Mouse (Mus musculus) adrenal gland, postnatal 14 days (tissue): ENCODE measurements around the gene Kit. TPM values are rescaled to one million over a fixed set of nuclear protein-coding genes. Genes with fewer than 3 reads are reported as not detected.

Experiments
- DNase-seq: peaks from one replicate; pipeline ENCODE4 v3.0.0; 2021; ENCODE audit warnings: mixed read lengths
- total RNA-seq: library from RNA; stranded (reverse); gene quantifications from 2 replicates; pipeline ENCODE4 v1.2.3, GENCODE M21; 2021

The Kit gene
- total RNA-seq, 1 experiment from 2014 or later: 6.0 TPM

GRCm38 (mm10) chr5:75632846-75633640 lies 58.3 kb downstream of the Kit start:
- no peak for DNase-seq

GRCm38 (mm10) chr5:75635385-75635784 lies 60.7 kb downstream of the Kit start:
- DNase-seq: no peak

DNA sequence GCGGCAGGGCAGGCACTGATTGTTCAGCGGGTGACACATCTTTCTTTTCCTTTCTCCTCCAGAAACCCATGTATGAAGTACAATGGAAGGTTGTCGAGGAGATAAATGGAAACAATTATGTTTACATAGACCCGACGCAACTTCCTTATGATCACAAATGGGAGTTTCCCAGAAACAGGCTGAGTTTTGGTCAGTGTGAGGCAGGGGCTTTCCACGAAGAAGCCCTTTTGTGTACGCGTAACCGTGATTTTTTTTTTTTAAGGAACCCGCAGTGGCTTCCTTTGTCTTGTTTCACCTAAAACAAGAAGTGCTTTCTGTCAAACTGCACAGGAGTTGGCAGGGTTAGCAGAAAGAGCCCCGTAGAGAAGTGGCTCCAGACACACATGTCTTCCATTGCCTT lies 65.9 kb downstream of the Kit start:
- no peak for DNase-seq

DNA sequence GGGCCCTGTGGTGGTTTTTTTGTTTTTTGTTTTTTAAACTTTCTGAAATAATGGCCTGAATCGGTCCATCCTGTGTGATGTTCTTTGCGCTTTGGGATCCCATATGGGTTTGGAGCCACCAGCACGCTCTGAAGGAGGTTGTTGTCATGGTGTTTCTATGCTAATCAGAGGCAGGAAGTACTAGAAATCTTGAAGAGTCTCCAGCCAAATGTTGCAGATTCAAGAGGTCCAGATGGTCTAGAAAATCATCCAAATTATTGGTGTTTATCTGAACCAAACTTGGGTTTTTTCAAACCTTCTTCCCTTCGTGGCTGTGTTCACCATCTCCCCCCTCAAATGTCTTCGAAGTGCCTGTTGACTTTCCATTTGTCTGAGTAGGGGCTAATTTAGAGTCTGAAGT lies 72.3 kb downstream of the Kit start:
- DNase-seq: no peak

- DNase-seq: no peak
These were observed 75.8 kb downstream of the Kit start for GRCm38 (mm10) chr5:75650566-75650965.

GRCm38 (mm10) chr5:75653431-75653830 lies 78.7 kb downstream of the Kit start:
- DNase-seq: no peak

DNA sequence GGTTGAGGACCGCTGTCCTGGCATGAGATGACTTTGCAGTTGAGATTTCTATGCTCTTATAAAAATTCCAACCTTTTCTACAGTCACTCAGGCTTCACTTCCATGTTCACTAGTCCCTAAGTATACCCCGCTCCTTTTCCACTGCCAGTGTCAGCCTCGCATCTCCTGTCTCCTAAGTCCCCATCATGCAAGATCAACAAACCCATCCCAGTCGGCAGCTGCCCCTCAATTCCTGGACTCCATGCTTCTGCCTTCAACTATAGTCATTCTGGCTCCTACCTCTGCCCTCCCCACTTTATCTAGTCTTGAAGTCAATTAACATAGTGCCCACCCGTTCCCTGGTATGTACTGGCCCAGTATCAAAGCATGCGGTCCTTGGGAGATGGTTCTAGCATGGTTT lies 83.9 kb downstream of the Kit start:
- no peak for DNase-seq

- DNase-seq: no peak
These were observed 85.6 kb downstream of the Kit start for GRCm38 (mm10) chr5:75660342-75660741.

DNA sequence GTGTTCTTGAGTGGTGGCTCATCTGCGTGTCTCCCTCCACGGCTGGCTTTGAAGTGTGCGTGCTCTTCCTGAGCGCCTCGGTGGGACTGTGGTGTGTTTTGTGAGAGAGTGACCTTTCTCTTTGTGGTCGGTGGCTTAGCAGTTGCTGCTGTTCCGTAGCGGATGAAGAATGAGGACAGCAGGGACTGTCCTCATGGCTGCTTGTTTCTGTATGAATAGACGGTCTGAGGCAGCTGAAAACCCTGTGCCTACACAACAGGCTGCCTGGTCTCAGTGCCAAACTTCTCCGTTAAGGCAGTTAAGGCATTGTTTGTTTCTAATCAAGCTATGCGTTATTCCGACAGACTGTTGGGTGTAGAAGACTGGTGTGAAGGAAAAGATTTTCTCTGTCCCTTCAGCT lies 87.8 kb downstream of the Kit start:
- no peak for DNase-seq

DNA sequence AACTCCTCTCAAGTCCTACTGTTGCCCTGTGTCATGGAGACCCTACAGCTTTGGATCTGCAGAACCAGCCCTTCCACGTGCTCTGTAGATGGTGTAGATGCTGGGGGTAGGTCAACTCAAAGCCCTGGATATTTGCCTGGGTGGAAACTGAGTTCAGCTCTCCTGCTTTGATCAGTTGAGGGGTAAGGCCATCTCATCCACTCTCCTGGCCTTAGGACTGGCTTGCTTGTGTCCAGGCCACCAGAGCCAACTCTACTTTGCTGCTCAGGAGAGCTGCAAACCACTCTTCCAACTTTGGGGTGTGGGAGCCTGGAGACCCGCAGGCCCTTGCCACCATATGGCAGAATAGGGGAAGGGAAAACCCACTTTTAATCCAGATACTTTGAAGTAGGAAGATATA lies 89.1 kb downstream of the Kit start:
- no peak for DNase-seq

- DNase-seq: no peak
These were observed 92.4 kb downstream of the Kit start for GRCm38 (mm10) chr5:75667083-75667482.

DNA sequence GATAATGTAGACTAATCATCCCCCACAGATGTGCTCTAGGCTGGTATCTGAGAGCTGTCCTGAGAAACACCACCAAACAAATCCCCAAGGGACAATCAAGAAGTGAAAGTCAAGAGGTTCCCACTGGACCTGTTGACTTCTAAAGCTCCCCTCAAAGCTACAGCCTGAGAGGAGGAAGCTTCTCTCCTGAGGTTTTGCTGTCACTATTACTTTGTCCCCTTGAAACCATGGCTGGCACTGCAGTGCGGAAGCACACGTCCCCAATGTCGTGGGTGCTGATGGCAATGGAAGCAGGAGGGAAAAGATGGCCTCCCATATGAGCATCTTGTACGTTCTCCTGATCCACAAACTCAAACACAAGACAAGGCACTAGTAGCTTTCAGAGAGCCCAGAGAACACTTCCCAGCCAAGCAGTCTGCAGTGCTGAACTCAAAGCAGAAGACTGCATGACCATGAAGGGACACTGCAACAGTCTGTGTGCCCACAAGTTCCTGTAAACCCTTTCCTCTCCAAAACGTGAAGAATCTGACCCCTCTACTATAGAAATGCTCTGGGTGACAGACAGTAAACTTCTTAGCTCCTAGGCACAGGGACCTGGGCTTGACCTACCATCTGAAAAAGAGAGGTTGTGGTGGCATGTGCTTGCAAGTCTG lies 96.5 kb downstream of the Kit start:
- no peak for DNase-seq

DNA sequence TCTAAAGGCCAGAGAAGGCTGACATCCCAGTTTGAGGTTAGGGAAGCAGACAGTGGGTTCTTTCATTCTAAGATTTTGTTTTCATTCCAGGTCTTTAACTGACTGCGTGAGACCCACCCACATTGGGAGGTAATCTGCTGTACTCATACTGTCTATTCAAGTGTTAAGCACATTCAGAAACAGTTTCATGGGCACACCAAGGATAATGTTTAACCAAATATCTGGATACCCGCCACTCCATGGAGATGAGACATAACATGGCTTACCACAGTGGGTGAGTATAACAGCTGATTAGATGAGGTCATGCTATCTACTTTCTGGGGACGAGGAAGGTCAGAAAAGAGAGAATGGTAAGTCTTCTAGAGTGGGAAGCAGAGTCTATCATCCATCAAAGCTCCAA lies 101.3 kb downstream of the Kit start:
- no peak for DNase-seq

GRCm38 (mm10) chr5:75679896-75680295 lies 105.2 kb downstream of the Kit start:
- DNase-seq: no peak

DNA sequence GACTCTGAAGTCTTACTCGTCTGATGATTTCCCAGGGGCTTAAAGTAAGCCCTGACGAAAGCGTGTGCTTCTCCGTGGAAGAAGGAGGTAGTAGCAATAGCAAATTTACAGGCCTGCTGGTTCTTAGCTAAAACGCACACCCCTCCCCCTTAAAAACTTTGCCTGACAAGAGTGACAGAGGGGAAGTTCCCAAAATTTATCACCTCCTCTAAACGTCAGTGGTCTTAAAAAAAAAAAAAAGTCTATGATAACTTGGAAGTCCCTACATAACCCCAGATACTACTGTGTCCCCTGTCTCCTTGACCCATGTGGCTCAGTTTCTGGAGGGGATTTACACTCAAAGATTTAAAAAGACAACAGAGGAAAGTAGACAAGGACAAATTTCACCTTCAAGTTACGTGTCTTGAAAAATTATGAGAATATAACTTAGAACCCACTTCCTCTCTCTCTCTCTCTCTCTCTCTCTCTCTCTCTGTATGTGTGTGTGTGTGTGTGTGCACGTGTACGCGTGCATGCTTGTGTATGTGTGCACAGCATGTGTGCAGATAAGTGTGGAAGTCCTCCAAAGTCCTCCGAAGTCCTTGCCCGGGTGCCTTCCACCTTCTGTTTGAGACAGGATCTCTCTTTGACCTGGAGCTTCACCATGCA lies 120.6 kb downstream of the Kit start:
- DNase-seq: no peak

- DNase-seq: no peak
These were observed 122.2 kb downstream of the Kit start for GRCm38 (mm10) chr5:75696960-75697359.

GRCm38 (mm10) chr5:75698556-75698955 lies 123.8 kb downstream of the Kit start:
- DNase-seq: no peak

DNA sequence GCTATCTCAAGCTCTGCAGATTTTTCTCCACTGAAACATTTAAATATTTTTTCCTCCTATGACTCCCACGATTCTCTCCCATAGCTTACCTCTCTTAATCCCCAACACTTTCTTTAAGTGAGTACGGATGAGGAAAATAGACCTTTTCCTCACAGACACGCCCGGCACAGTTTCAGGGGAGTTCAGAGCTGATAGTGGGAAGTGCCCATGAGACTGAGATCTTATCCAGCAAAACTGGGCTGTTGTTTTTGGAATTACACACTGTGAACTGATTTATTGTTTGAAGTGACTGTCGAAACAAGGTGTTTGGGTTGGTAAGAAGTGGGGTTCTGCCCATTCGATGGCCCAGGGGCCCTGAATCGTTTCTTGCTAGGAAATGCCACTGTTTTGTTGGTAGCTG lies 124.4 kb downstream of the Kit start:
- no peak for DNase-seq

DNA sequence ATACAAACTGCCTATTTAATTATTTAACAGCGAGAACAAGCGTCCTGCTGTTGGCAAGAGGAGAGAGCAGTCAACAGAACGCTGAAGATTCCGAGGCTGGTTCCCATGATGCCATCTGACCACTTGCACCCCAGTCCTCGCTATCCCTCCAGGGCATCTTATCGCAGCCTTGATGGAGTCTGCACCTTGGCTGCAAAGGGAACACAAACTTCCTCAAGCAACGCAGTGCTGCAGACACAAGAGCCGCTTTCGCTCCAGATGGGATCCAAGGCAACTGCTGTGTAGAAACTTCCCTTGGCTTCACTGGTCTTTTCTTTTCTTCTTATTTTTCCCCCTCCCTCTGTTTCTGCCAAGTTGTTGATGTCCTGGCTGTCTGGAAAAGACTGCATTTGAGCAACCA lies 124.8 kb downstream of the Kit start:
- no peak for DNase-seq

- DNase-seq: no peak
These were observed 126.9 kb downstream of the Kit start for GRCm38 (mm10) chr5:75701662-75702061.

DNA sequence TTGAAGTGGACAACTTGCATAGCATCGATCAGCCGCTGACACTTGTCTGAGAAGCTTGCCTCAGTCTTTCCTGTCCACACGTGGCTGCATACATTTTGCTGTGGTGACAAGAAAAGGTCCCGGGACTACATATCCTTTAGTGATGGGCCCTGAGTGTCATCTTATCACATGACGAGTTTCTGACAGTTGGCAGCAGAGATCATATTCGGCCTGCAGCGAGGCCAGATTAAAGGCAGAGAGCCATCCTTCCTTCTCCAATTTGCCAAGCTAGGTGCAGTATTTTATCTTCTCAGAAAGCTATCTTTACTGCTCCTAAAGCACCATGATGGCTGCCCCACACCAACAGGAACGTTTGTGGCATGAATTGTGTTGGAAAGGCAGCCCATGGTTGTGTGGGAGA lies 127.4 kb downstream of the Kit start:
- DNase-seq: no peak

- DNase-seq: no peak
These were observed 130.0 kb downstream of the Kit start for GRCm38 (mm10) chr5:75704584-75705175.

GRCm38 (mm10) chr5:75705421-75705820 lies 130.7 kb downstream of the Kit start:
- DNase-seq: peak; percentile 66
